Mouse (Mus musculus): Measurements from ENCODE around the gene Prss43. TPM values are rescaled to one million over a fixed set of nuclear protein-coding genes. Genes with fewer than 3 reads are reported as not detected.

The Prss43 gene
- polyA plus RNA-seq, 1 experiment from 2014 or later = not detected

DNA sequence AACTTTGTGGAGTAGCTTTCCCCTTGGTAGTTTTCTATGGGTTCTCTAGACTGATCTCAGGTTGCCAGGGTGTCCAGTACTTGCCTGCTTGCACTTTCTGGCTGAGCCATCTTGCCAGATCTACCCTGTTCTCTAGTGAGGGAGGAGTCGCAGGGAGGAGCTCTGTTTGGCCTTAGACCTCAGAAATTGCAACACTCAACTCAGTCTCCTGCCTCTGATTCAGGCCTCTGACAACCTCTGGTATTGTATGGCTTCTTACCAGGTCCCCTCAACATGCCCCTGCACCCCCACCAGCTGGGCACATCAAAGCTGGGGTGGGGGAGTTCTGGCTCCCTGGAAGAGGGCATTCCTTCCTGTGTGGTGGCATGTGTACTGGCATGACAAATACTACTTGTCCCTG lies 50.9 kb downstream of the Prss43 start:
- Histone ChIP-seq H3K4me2 (no peak overlapping the region), H3K4me3 (no peak overlapping the region), H3K4me1 (peaks cover 35% of the 10 kb centered on the region), H3K27me3 (peaks cover 70% of the 10 kb centered on the region), H3K36me3 (ENCODE audit: poor library complexity, severe bottlenecking) (no peaks in the 10 kb centered on the region), H3K9me3 (replicated peaks) (no peaks in the 10 kb centered on the region), H3K27ac (no peak overlapping the region), H3K9ac (no peak overlapping the region)
- 75% methylated on average over 1 of the region's 1 CpGs for WGBS
- ATAC-seq = no peak

GRCm38 (mm10) chr9:110877888-110878287 lies 51.4 kb downstream of the Prss43 start:
- Histone ChIP-seq H3K36me3 (ENCODE audit: poor library complexity, severe bottlenecking) (no peaks in the 10 kb centered on the region), H3K4me1 (peaks cover 35% of the 10 kb centered on the region), H3K27ac (no peak overlapping the region), H3K4me2 (no peak overlapping the region), H3K27me3 (peaks cover 67% of the 10 kb centered on the region), H3K9ac (no peak overlapping the region), H3K9me3 (replicated peaks) (no peaks in the 10 kb centered on the region), H3K4me3 (no peak overlapping the region)
- WGBS = 84% methylated on average over 5 of the region's 5 CpGs
- ATAC-seq = no peak

DNA sequence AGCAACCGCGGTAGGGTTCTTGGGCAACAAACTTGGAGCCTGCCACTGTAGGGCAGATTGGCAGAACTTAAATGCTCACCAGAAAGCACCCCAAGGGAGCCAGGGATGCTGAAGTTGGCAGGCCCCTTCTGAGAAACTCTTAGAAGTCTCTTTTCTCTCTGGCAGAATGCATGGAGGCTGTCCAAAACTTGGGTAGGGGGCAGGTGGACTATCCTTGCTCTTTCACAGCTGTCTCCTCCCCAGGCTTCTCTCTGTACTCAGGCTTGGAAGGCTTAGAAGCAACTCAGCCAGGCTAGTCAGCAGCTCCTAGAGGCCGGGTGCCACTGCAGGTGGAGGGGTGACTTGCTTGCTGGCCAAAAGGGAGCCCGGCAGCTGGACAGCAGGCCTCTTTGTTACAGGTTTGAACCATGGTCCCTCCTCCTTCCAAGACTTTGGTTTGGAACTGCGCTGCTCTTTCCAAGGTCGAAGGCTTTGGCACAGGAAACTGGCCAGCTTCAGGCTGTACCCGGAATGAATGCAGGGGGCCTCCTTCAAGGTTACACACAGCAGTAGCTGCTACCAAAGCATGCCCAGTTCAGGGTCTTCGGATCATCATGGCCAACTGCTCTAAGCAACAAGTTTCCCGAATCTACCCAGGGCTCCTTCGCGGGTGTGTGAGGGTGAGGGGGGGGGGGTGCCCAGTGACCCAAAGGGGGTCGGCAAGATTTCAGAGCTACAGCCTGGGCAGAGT lies 52.9 kb downstream of the Prss43 start, which contains the start of gene Als2cl:
Gene Als2cl, plus strand, starts transcription at position 680 of the 730 bp plus-strand sequence.
- 10% methylated on average over 12 of the region's 12 CpGs for WGBS
- H3K9ac ChIP-seq = peak within 1 kb of the TSS; percentile 34
- no peaks in the 10 kb centered on the region for H3K36me3 ChIP-seq (ENCODE audit: poor library complexity, severe bottlenecking)
- peaks cover 54% of the 10 kb centered on the region for H3K27me3 ChIP-seq
- peaks cover 25% of the 10 kb centered on the region for H3K4me1 ChIP-seq
- no peak within 1 kb of the TSS for H3K27ac ChIP-seq
- H3K9me3 ChIP-seq (replicated peaks) = no peaks in the 10 kb centered on the region
- 0 out of 2 replicates have a peak, but pooled peaks have one; percentile 5 for ATAC-seq
- H3K4me2 ChIP-seq = peak within 1 kb of the TSS; percentile 74
- peak within 1 kb of the TSS; percentile 45 for H3K4me3 ChIP-seq

DNA sequence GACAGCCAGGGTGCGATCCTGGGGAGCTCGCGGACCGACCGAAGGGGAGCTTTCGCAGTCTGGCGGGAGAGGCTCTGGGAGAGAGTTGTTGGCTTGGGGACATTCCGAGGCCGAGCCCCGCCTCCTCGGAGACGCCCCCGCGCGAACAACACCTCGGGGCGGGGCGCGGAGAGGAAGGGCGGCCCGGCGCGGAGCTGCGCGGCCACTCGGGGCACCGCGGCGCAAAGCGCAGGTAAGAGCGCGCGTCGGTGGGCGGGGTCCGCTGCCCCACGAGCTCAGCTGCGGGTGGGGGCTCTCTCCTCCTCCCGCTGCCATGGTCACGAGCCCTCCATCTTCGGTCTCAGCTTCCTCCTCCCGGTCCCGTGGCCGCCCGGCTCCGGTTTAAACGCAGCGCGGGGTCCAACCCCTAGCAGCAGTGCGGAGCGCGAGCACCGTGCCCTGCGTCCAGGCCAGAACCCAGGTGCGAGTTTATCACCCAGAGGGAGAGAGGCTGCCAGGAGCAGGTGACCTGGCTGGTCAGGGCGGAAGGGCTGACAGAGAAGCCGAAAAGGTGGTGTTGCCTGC lies 53.6 kb downstream of the Prss43 start, which contains the start of gene Tmie:
Gene Tmie, minus strand, starts transcription at position 116 of the 564 bp plus-strand sequence.
- Histone ChIP-seq H3K36me3 (ENCODE audit: poor library complexity, severe bottlenecking) (no peaks in the 10 kb centered on the region), H3K9me3 (replicated peaks) (no peaks in the 10 kb centered on the region), H3K4me2 (peak within 1 kb of the TSS; percentile 74), H3K27ac (no peak within 1 kb of the TSS), H3K27me3 (peaks cover 53% of the 10 kb centered on the region), H3K4me3 (peak within 1 kb of the TSS; percentile 45), H3K4me1 (peaks cover 18% of the 10 kb centered on the region), H3K9ac (peak within 1 kb of the TSS; percentile 34)
- under 1% methylated on average over 57 of the region's 57 CpGs for WGBS
- peak; percentile 38; the same call in 1 of the 2 replicates for ATAC-seq

- Histone ChIP-seq H3K4me2 (peak overlapping the region; percentile 74), H3K9me3 (replicated peaks) (no peaks in the 10 kb centered on the region), H3K36me3 (ENCODE audit: poor library complexity, severe bottlenecking) (no peaks in the 10 kb centered on the region), H3K4me1 (peaks cover 13% of the 10 kb centered on the region), H3K9ac (no peak overlapping the region), H3K27ac (no peak overlapping the region), H3K4me3 (peak overlapping the region; percentile 45), H3K27me3 (peaks cover 53% of the 10 kb centered on the region)
- ATAC-seq = no peak
- WGBS = 61% methylated on average over 4 of the region's 4 CpGs
Observed at GRCm38 (mm10) chr9:110880772-110881171, 54.3 kb downstream of the Prss43 start.

Other genes starting within 250 kb of the Prss43 start
- 30.0 and 31.5 TPM in 2 replicates for gene Nradd, start 202.2 kb upstream of the Prss43 start, polyA plus RNA-seq (2015; fragmentation: Nextera tagmentation; extraction: Ambion mirVana)
- gene Nbeal2, start 172.5 kb upstream of the Prss43 start, polyA plus RNA-seq (2015; fragmentation: Nextera tagmentation; extraction: Ambion mirVana) = 2.1 and 2.2 TPM in 2 replicates
- gene Ccdc12, start 170.2 kb upstream of the Prss43 start, polyA plus RNA-seq (2015; fragmentation: Nextera tagmentation; extraction: Ambion mirVana) = 146 and 152 TPM in 2 replicates
- gene Myl3, start 84.8 kb upstream of the Prss43 start, polyA plus RNA-seq (2015; fragmentation: Nextera tagmentation; extraction: Ambion mirVana) = 0.40 and 1.8 TPM in 2 replicates
- 5.5 and 5.9 TPM in 2 replicates for gene Pth1r, start 79.5 kb upstream of the Prss43 start, polyA plus RNA-seq (2015; fragmentation: Nextera tagmentation; extraction: Ambion mirVana)
- gene Prss42, start 28.5 kb upstream of the Prss43 start, polyA plus RNA-seq (2015; fragmentation: Nextera tagmentation; extraction: Ambion mirVana) = not detected in 2 replicates
- gene Prss44, start 12.7 kb upstream of the Prss43 start, polyA plus RNA-seq (2015; fragmentation: Nextera tagmentation; extraction: Ambion mirVana) = not detected in 2 replicates
- not detected in 2 replicates for gene Prss45, start 7.9 kb downstream of the Prss43 start, polyA plus RNA-seq (2015; fragmentation: Nextera tagmentation; extraction: Ambion mirVana)
- gene Prss46, start 17.8 kb downstream of the Prss43 start, polyA plus RNA-seq (2015; fragmentation: Nextera tagmentation; extraction: Ambion mirVana) = not detected in 2 replicates
- 0.11 and 0.15 TPM in 2 replicates for gene Prss50, start 31.3 kb downstream of the Prss43 start, polyA plus RNA-seq (2015; fragmentation: Nextera tagmentation; extraction: Ambion mirVana)
- 0.62 and 0.90 TPM in 2 replicates for gene Als2cl, start 53.2 kb downstream of the Prss43 start, polyA plus RNA-seq (2015; fragmentation: Nextera tagmentation; extraction: Ambion mirVana)
- 0.16 and 0.22 TPM in 2 replicates for gene Tmie, start 53.4 kb downstream of the Prss43 start, polyA plus RNA-seq (2015; fragmentation: Nextera tagmentation; extraction: Ambion mirVana)
- not detected in 2 replicates for gene Fam240a, start 90.2 kb downstream of the Prss43 start, polyA plus RNA-seq (2015; fragmentation: Nextera tagmentation; extraction: Ambion mirVana)
- gene Tdgf1, start 119.5 kb downstream of the Prss43 start, polyA plus RNA-seq (2015; fragmentation: Nextera tagmentation; extraction: Ambion mirVana) = not detected in 2 replicates
- gene Lrrc2, start 124.9 kb downstream of the Prss43 start, polyA plus RNA-seq (2015; fragmentation: Nextera tagmentation; extraction: Ambion mirVana) = 0.13 and 0.34 TPM in 2 replicates
- gene Rtp3, start 163.9 kb downstream of the Prss43 start, polyA plus RNA-seq (2015; fragmentation: Nextera tagmentation; extraction: Ambion mirVana) = not detected in 2 replicates
- 0.81 TPM in 1 of 2 replicates, not detected in the other for gene Ltf, start 192.6 kb downstream of the Prss43 start, polyA plus RNA-seq (2015; fragmentation: Nextera tagmentation; extraction: Ambion mirVana)
- gene Ccrl2, start 230.8 kb downstream of the Prss43 start, polyA plus RNA-seq (2015; fragmentation: Nextera tagmentation; extraction: Ambion mirVana) = 0.65 and 0.81 TPM in 2 replicates

Data from forebrain, embryonic 13.5 days (tissue).